Mouse (Mus musculus): ENCODE measurements at regions not wholly inside any gene's neighbourhood (a gene's known extent, or its start where the extent isn't known, plus 50 kb on each side); places are given as distances from the start of the nearest gene placed in this dataset.
"Not testable (repeated sequence)": the region's sequence is repeated elsewhere in the genome, so short reads cannot be mapped to it uniquely, and the experiment has no call there.

DNA sequence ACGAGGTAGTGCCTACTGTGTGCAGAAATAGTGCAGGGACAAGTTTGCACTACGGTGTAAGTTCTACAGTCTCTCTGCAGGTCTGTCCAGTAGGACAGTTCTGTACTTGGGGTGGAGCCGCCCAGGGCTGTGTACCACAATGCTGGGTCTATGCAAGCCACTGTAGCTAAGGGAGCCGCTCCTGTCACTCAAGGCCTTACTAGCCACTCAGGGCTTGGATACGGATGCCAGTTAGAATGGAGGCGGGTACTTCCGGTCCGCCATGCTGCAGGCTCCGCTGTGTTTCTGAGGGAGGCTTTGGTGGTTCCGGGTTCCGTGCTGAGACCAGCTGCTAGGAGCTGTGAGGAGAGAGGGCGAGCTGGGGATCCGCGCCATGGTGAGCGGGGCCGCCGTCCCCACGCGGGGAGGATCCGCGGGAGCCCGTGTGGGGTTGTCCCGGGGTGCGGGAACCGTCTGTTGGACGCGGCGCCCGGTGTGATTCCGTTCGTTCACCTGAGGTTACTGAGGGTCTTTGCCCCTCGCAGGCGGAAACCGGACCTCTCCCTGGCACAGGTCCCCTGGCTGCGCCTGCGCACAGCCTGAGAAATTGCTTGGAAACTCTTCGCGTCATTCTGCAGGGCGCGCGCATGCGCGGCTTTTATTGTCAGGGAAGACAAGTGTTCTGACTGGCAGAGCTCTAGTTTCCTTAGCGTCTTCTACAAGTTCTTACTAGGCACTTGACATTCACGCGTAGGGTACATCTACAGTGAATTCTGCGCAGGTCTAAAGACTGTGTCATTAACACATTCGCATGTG, 51.0 kb upstream of the Zfp873 start:
- ATAC-seq (ENCODE audit: low FRiP score) (peak; percentile 100), DNase-seq (ENCODE audit: low spot score) (peak; percentile 88)
- Histone ChIP-seq H3K4me2 (replicated peaks; ENCODE audit: low read depth, low read length) (peak overlapping the region; percentile 28), H3K4me3 (ENCODE audit: low read depth, low read length) (peak overlapping the region; percentile 25)
- 3% methylated on average over 12 of the region's 48 CpGs for WGBS
- H3K4me1 ChIP-seq (replicated peaks; ENCODE audit: control insufficient read depth, insufficient read depth, low read length); H3K9me3 ChIP-seq (ENCODE audit: control insufficient read depth, low read length); H3K27me3 ChIP-seq (ENCODE audit: control insufficient read depth, insufficient read depth, low read length); H3K36me3 ChIP-seq (ENCODE audit: control insufficient read depth, insufficient read depth, low read length); H3K27ac ChIP-seq (ENCODE audit: low read depth, low read length); H3K9ac ChIP-seq (ENCODE audit: low read depth, low read length): not testable (repeated sequence)

Data from hindbrain, embryonic 11.5 days (tissue).